Mouse (Mus musculus) cerebellum, adult 11 months (tissue): Measurements from ENCODE around the gene Tbc1d10c.

ENCODE experiments used
- DNase-seq: peaks from one replicate; pipeline ENCODE4 v3.0.0; 2022

Tbc1d10c gene

GRCm38 (mm10) chr19:4190831-4191334 lies at the start of gene Tbc1d10c:
Gene Tbc1d10c (minus strand): TSS chr19:4191284.
- DNase-seq: no peak

GRCm38 (mm10) chr19:4240247-4240668 lies 49.2 kb upstream of the Tbc1d10c start:
- DNase-seq: no peak

- no peak for DNase-seq
Measured at GRCm38 (mm10) chr19:4234548-4234947, 43.5 kb upstream of the Tbc1d10c start.

- DNase-seq: no peak
Measured at GRCm38 (mm10) chr19:4232651-4233050, 41.6 kb upstream of the Tbc1d10c start.

- DNase-seq: no peak
Measured at GRCm38 (mm10) chr19:4232186-4232572, 41.1 kb upstream of the Tbc1d10c start.

- DNase-seq: peak; percentile 97
Measured at GRCm38 (mm10) chr19:4231253-4232185, 40.4 kb upstream of the Tbc1d10c start, which contains the start of gene Pold4. Gene Pold4 (plus strand): TSS chr19:4231899.

GRCm38 (mm10) chr19:4230415-4230814 lies 39.3 kb upstream of the Tbc1d10c start:
- no peak for DNase-seq

GRCm38 (mm10) chr19:4229451-4230076 lies 38.5 kb upstream of the Tbc1d10c start:
- peak; percentile 34 for DNase-seq

GRCm38 (mm10) chr19:4228891-4229290 lies 37.8 kb upstream of the Tbc1d10c start:
- no peak for DNase-seq

- peak; percentile 64 for DNase-seq
Measured at GRCm38 (mm10) chr19:4227894-4228678, 37.0 kb upstream of the Tbc1d10c start.

GRCm38 (mm10) chr19:4227446-4227845 lies 36.4 kb upstream of the Tbc1d10c start:
- no peak for DNase-seq

GRCm38 (mm10) chr19:4226779-4227178 lies 35.7 kb upstream of the Tbc1d10c start:
- no peak for DNase-seq

GRCm38 (mm10) chr19:4222165-4222564 lies 31.1 kb upstream of the Tbc1d10c start:
- DNase-seq: no peak

- no peak for DNase-seq
Measured at GRCm38 (mm10) chr19:4220957-4221743, 30.1 kb upstream of the Tbc1d10c start.

GRCm38 (mm10) chr19:4220416-4220815 lies 29.3 kb upstream of the Tbc1d10c start:
- DNase-seq: no peak

GRCm38 (mm10) chr19:4219943-4220342 lies 28.9 kb upstream of the Tbc1d10c start:
- no peak for DNase-seq

GRCm38 (mm10) chr19:4218784-4219183 lies 27.7 kb upstream of the Tbc1d10c start:
- DNase-seq: no peak

- DNase-seq: no peak
Measured at GRCm38 (mm10) chr19:4218293-4218692, 27.2 kb upstream of the Tbc1d10c start.

- DNase-seq: no peak
Measured at GRCm38 (mm10) chr19:4217855-4218254, 26.8 kb upstream of the Tbc1d10c start.

- no peak for DNase-seq
Measured at GRCm38 (mm10) chr19:4217140-4217539, 26.1 kb upstream of the Tbc1d10c start.

GRCm38 (mm10) chr19:4216041-4216685 lies 25.1 kb upstream of the Tbc1d10c start:
- DNase-seq: no peak

GRCm38 (mm10) chr19:4215451-4215840 lies 24.4 kb upstream of the Tbc1d10c start:
- DNase-seq: no peak
